Mouse (Mus musculus): Measurements from ENCODE around the gene Plcb4.
A peak's percentile ranks its signal among the peaks of the same experiment; 100 is the strongest.
"Not testable (repeated sequence)": the region's sequence is repeated elsewhere in the genome, so short reads cannot be mapped to it uniquely, and the experiment has no call there.

The Plcb4 gene

GRCm38 (mm10) chr2:135937646-135938045, 278.8 kb downstream of the Plcb4 start:
- no peak for DNase-seq (ENCODE audit: low read depth, low spot score)

- peak; percentile 77 for DNase-seq (ENCODE audit: low read depth, low spot score)
These were observed 281.1 kb downstream of the Plcb4 start for GRCm38 (mm10) chr2:135939933-135940332.

GRCm38 (mm10) chr2:135947839-135948238, 289.0 kb downstream of the Plcb4 start:
- peak; percentile 63 for DNase-seq (ENCODE audit: low read depth, low spot score)

- DNase-seq (ENCODE audit: low read depth, low spot score), result no peak
These were observed 296.1 kb downstream of the Plcb4 start for GRCm38 (mm10) chr2:135954760-135955548.

GRCm38 (mm10) chr2:135955796-135956195, 297.0 kb downstream of the Plcb4 start:
- no peak for DNase-seq (ENCODE audit: low read depth, low spot score)

GRCm38 (mm10) chr2:135957689-135958088, 298.9 kb downstream of the Plcb4 start:
- peak; percentile 86 for DNase-seq (ENCODE audit: low read depth, low spot score)

GRCm38 (mm10) chr2:135958453-135958852, 299.6 kb downstream of the Plcb4 start:
- DNase-seq (ENCODE audit: low read depth, low spot score), result peak; percentile 49

GRCm38 (mm10) chr2:135963089-135963488, 304.3 kb downstream of the Plcb4 start:
- no peak for DNase-seq (ENCODE audit: low read depth, low spot score)

- peak; percentile 83 for DNase-seq (ENCODE audit: low read depth, low spot score)
These were observed 308.2 kb downstream of the Plcb4 start for GRCm38 (mm10) chr2:135966871-135967557.

- peak; percentile 90 for DNase-seq (ENCODE audit: low read depth, low spot score)
These were observed 309.3 kb downstream of the Plcb4 start for GRCm38 (mm10) chr2:135968159-135968558.

- peak; percentile 64 for DNase-seq (ENCODE audit: low read depth, low spot score)
These were observed 312.1 kb downstream of the Plcb4 start for GRCm38 (mm10) chr2:135970902-135971301.

GRCm38 (mm10) chr2:135975978-135976377, 317.2 kb downstream of the Plcb4 start:
- DNase-seq (ENCODE audit: low read depth, low spot score), result peak; percentile 60

- no peak for DNase-seq (ENCODE audit: low read depth, low spot score)
These were observed 320.0 kb downstream of the Plcb4 start for GRCm38 (mm10) chr2:135978790-135979189.

GRCm38 (mm10) chr2:135980428-135980827, 321.6 kb downstream of the Plcb4 start:
- no peak for DNase-seq (ENCODE audit: low read depth, low spot score)

GRCm38 (mm10) chr2:135983972-135984371, 325.2 kb downstream of the Plcb4 start:
- no peak for DNase-seq (ENCODE audit: low read depth, low spot score)

GRCm38 (mm10) chr2:135985536-135986265, 326.9 kb downstream of the Plcb4 start:
- no peak for DNase-seq (ENCODE audit: low read depth, low spot score)

- DNase-seq (ENCODE audit: low read depth, low spot score), result not testable (repeated sequence)
These were observed 329.7 kb downstream of the Plcb4 start for GRCm38 (mm10) chr2:135988475-135988874.

- not testable (repeated sequence) for DNase-seq (ENCODE audit: low read depth, low spot score)
These were observed 331.9 kb downstream of the Plcb4 start for GRCm38 (mm10) chr2:135990686-135991085.

- DNase-seq (ENCODE audit: low read depth, low spot score), result no peak
These were observed 334.5 kb downstream of the Plcb4 start for GRCm38 (mm10) chr2:135993314-135993713.

- no peak for DNase-seq (ENCODE audit: low read depth, low spot score)
These were observed 336.4 kb downstream of the Plcb4 start for GRCm38 (mm10) chr2:135995196-135995595.

- no peak for DNase-seq (ENCODE audit: low read depth, low spot score)
These were observed 338.1 kb downstream of the Plcb4 start for GRCm38 (mm10) chr2:135996936-135997335.
